In genomic region chr3:52103531-52104181, GRCm38 (mm10) we compare ENCODE assay signal across 8 mouse cellular contexts. TPM values are rescaled to one million over a fixed set of nuclear protein-coding genes. Genes with fewer than 3 reads are reported as not detected.
DNase-seq lines count a peak whose midpoint lies in the region; ATAC-seq lines count a peak whose summit lies in the region.

No protein-coding gene starts in this region.

- DNase-seq in MN1 (ENCODE audit: low spot score), result peak; percentile 52
- peak; percentile 67 for DNase-seq in cerebellum, adult 11-12 months
- DNase-seq in hindbrain, embryonic 11.5 days (ENCODE audit: low spot score), result peak; percentile 72
- peak; percentile 45 to 55 for DNase-seq in layer of hippocampus, postnatal 10 days (ENCODE audit: low spot score in 2 of 2)
- peak; percentile 63 for DNase-seq in retina, embryonic 14.5 days (ENCODE audit: low spot score)
- DNase-seq in thymus, postnatal 4 days, result peak; percentile 72

- H3K27ac ChIP-seq in hindbrain, embryonic 11.5 days (ENCODE audit: low read depth, low read length), result peak overlapping the region; percentile 98
- peak overlapping the region; percentile 100 for H3K27ac ChIP-seq in lung, embryonic 16.5 days (ENCODE audit: low read length)

- peak; percentile 17 for ATAC-seq in frontal cortex, adult (ENCODE audit: low TSS enrichment)
- no peak for ATAC-seq in hindbrain, embryonic 11.5 days (ENCODE audit: low FRiP score)
- ATAC-seq in lung, embryonic 16.5 days (ENCODE audit: low read depth), result no peak

- H3K36me3 ChIP-seq in hindbrain, embryonic 11.5 days (ENCODE audit: control insufficient read depth, insufficient read depth, low read length), result no peaks in the 10 kb centered on the region
- no peaks in the 10 kb centered on the region for H3K36me3 ChIP-seq in lung, embryonic 16.5 days (ENCODE audit: control insufficient read depth, insufficient read depth, low read length)

- H3K4me1 ChIP-seq in hindbrain, embryonic 11.5 days (replicated peaks; ENCODE audit: control insufficient read depth, insufficient read depth, low read length), result no peaks in the 10 kb centered on the region
- peaks cover 13% of the 10 kb centered on the region for H3K4me1 ChIP-seq in lung, embryonic 16.5 days (replicated peaks; ENCODE audit: control insufficient read depth, insufficient read depth, low read length)

- 1% methylated on average over 55 of the region's 55 CpGs for WGBS in hindbrain, embryonic 11.5 days
- under 1% methylated on average over 55 of the region's 55 CpGs for WGBS in lung, embryonic 16.5 days

- H3K4me2 ChIP-seq in hindbrain, embryonic 11.5 days (replicated peaks; ENCODE audit: low read depth, low read length), result peak overlapping the region; percentile 80
- H3K4me2 ChIP-seq in lung, embryonic 16.5 days (ENCODE audit: low read depth, low read length), result peak overlapping the region; percentile 73

- H3K9me3 ChIP-seq in hindbrain, embryonic 11.5 days (ENCODE audit: control insufficient read depth, low read length), result no peaks in the 10 kb centered on the region
- H3K9me3 ChIP-seq in lung, embryonic 16.5 days (ENCODE audit: control insufficient read depth, low read length), result no peaks in the 10 kb centered on the region

- peak overlapping the region; percentile 92 for H3K9ac ChIP-seq in hindbrain, embryonic 11.5 days (ENCODE audit: low read depth, low read length)
- H3K9ac ChIP-seq in lung, embryonic 16.5 days (ENCODE audit: low read length), result peak overlapping the region; percentile 98

- peak overlapping the region; percentile 87 for H3K4me3 ChIP-seq in hindbrain, embryonic 11.5 days (ENCODE audit: low read depth, low read length)
- H3K4me3 ChIP-seq in lung, embryonic 16.5 days (ENCODE audit: low read length), result peak overlapping the region; percentile 89

- no peaks in the 10 kb centered on the region for H3K27me3 ChIP-seq in hindbrain, embryonic 11.5 days (ENCODE audit: control insufficient read depth, insufficient read depth, low read length)
- H3K27me3 ChIP-seq in lung, embryonic 16.5 days (ENCODE audit: control insufficient read depth, insufficient read depth, low read depth, low read length), result no peaks in the 10 kb centered on the region

RNA-seq across cellular contexts. Expression of gene Maml3, which starts 1.2 kb away (rescaled TPM):
- 6.5 and 7.5 TPM in 2 replicates for polyA plus RNA-seq in hindbrain, embryonic 11.5 days (2014; fragmentation: Nextera tagmentation; extraction: Ambion mirVana)
- total RNA-seq in layer of hippocampus, postnatal 10 days (2021), result 1 to 10 TPM; 6.5 to 7.2 TPM
- 8.5 and 9.6 TPM in 2 replicates for polyA plus RNA-seq in lung, embryonic 16.5 days (2015; fragmentation: Nextera tagmentation; extraction: Ambion mirVana)
